Mouse (Mus musculus) Patski (cell line): Measurements from ENCODE around the gene Tnfrsf13c. TPM values are rescaled to one million over a fixed set of nuclear protein-coding genes. Genes with fewer than 3 reads are reported as not detected.

ENCODE experiments used
- ATAC-seq: fragments of 100-300 bp; one replicate; pipeline ENCODE4 v1.8.0; 2021
- CTCF ChIA-PET: fragments of 350-600 bp; sonication (Branson Sonifier 250); formaldehyde crosslinking; loops from one replicate; lab custom pipeline; 2022; ENCODE audit warnings: inconsistent platforms; lab: Charles Lee
- POLR2A ChIA-PET: fragments of 350-600 bp; sonication (Branson Sonifier 250); formaldehyde crosslinking; loops from one replicate; lab custom pipeline; 2022; ENCODE audit warnings: antibody characterized with exemption, inconsistent platforms; lab: Charles Lee
- DNase-seq: peaks from one replicate; pipeline ENCODE4 v3.0.0-alpha.2; 2011; ENCODE audit warnings: low read depth, low spot score
- H3K27me3 ChIP-seq: fragments of 371-371 bp; one replicate; pipeline ENCODE4 v1.5.1; 2021
- CTCF ChIP-seq: fragments of 100-300 bp; IDR thresholded peaks from one replicate; pipeline ENCODE4 v1.5.1; 2021
- in situ Hi-C: fragments of 300-500 bp; cut with MboI; formaldehyde crosslinking; loops from 3 replicates; pipeline ENCODE4 v1.11.1; 2018; ENCODE audit warnings: low pct_unique_long_range_greater_than_20kb, mixed read lengths
- polyA plus RNA-seq: library from polyadenylated mRNA; unstranded; gene quantifications from one replicate; pipeline ENCODE4 v1.2.3, GENCODE M21; 2021

The Tnfrsf13c gene
- polyA plus RNA-seq, 1 experiment from 2014 or later: 0.03 TPM

DNA sequence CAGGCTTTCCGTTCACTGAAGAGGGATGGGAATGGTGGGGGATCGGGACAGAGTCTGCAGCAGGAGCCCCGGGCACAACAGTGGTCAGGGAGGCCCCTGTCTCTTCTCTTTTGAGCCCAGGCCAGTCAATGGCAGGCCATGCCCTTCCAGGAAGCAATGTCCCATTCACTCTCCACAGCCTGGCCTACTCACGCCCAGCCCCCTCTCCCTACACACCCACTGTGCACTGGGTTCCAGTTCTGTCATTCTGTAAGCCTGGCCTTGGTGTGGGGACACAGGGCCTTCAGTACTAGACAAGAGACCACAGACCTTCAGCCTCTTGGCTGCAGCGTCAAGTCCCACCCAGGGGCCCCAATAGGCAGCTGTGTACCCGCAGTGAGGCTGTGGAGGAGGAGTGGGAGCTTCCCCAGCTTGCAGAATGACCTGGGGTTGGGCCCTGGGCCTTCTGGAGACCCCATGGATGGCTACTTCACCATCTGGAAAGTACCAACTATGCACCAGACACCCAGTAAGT is 6.0 kb upstream of the Tnfrsf13c start:
- ChIA-PET POLR2A (no interaction called here), CTCF (no interaction called here)
- ATAC-seq: no peak
- H3K27me3 ChIP-seq: no peaks in the 10 kb centered on the region
- in situ Hi-C loops: no loop called here
- DNase-seq: no peak
- no peak for TF ChIP-seq CTCF

DNA sequence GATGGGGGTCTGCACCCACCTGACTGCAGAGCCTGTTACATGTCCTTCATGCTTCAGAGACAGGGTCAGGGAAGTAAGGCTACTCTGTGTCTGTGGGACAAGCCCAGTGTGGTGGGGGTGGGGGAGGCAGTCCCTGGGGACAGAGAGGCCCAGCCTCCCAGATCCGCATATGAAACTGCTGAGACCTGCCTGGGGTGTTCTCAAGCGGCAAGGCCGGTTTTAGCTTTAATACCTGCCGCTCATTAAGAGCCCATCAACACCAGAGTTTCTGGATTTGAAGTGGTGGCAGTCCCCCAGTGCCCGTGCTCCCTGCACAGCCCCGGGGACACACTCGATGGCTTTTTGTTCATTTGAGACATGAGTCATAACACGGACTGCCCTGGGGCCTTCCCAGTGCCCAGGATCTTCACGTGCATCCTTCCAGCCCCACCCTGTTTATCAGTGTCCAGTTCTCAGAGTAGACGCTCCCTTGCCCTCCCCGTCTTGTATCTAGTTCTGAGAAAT is 5.4 kb upstream of the Tnfrsf13c start:
- CTCF ChIA-PET: no interaction called here
- no peak for ATAC-seq
- no peak for DNase-seq
- in situ Hi-C loops: no loop called here
- POLR2A ChIA-PET: no interaction called here
- H3K27me3 ChIP-seq: no peaks in the 10 kb centered on the region
- TF ChIP-seq CTCF: no peak

DNA sequence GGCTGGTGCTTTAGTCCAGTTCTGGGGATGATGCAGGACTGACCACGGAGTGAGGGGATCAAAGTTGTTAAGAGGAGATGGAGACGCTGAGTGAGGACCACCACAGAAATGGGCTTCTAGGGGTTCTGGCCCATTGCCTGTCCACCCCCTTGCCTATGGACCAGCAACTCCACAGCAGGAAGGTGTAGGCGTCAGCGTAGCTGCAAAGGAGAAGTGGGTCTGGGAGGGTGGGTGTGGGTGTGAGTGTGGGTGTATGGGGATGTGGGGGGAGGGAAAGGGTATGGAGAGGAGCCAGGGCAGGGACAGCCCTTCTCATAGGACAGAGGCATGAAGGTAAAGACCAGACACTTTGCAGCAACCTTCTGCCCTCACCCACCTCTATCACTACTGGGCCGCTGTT is 1.6 kb upstream of the Tnfrsf13c start:
- CTCF ChIA-PET: no interaction called here
- no peak for ATAC-seq
- TF ChIP-seq CTCF: no peak
- DNase-seq: no peak
- in situ Hi-C loops: no loop called here
- peaks cover 7% of the 10 kb centered on the region for H3K27me3 ChIP-seq
- POLR2A ChIA-PET: no interaction called here

DNA sequence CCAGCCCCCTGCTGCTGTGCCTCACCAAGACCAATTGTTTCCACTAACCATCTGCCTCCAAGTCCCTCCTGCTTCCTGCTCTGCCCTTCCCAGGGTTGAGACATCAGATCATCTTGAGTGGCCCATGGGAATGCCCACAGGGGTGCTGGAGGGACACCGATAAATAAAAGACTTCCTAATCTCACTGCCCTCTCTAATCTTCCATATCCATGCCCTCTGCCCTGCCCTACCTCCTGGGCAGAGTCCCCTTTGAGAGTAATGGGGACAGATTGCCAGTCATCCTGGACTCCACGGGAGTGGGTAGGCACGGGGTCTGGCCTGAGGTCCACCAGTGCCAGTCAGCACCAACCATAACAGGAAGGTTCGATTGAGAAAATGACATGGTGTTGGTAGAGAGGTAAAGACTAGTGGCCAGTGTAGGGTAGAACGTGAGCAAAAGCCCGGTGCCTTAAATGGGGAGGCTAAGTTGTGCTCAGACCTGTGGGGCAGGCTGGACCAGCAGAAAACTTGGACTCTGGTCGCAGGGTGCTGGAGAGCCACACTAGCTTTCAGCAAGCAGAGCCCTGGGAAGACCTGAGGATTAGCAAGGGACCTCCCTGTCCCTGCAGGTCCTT is 540 bp upstream of the Tnfrsf13c start:
- peaks cover 11% of the 10 kb centered on the region for H3K27me3 ChIP-seq
- ChIA-PET CTCF (interaction anchor here (1.0 kb wide), 1 partner anchor 12 kb away, joined by 3 read pairs; no protein-coding TSS in a partner anchor), POLR2A (interaction anchor here (0.5 kb wide), 1 partner anchor 770 kb away, joined by 3 read pairs; no protein-coding TSS in a partner anchor)
- ATAC-seq (no peak), DNase-seq (no peak)
- in situ Hi-C loops: no loop called here
- TF ChIP-seq CTCF: no peak

DNA sequence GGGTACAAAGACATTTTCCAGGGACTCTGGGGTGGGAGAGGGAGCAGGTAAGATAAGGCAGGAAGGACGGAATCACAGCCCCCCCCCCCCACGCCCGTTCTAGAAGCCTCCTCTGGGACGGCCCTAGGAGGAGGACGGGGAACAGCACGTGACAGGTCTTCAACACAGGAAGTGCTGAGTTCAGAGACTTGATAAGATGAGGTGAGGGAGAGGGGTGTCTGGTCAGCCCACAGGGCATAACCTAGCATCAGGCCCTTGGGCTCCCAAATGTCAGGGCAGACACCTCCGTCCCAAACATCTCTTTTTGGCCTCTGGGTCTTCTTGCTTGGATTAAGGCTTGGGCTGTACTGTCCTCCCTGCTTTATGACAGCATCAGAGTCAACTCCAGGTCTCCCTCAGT is 918 bp downstream of the Tnfrsf13c start:
- DNase-seq (no peak), ATAC-seq (no peak)
- POLR2A ChIA-PET: no interaction called here
- no peak for TF ChIP-seq CTCF
- in situ Hi-C loops: no loop called here
- CTCF ChIA-PET: no interaction called here
- peaks cover 11% of the 10 kb centered on the region for H3K27me3 ChIP-seq

DNA sequence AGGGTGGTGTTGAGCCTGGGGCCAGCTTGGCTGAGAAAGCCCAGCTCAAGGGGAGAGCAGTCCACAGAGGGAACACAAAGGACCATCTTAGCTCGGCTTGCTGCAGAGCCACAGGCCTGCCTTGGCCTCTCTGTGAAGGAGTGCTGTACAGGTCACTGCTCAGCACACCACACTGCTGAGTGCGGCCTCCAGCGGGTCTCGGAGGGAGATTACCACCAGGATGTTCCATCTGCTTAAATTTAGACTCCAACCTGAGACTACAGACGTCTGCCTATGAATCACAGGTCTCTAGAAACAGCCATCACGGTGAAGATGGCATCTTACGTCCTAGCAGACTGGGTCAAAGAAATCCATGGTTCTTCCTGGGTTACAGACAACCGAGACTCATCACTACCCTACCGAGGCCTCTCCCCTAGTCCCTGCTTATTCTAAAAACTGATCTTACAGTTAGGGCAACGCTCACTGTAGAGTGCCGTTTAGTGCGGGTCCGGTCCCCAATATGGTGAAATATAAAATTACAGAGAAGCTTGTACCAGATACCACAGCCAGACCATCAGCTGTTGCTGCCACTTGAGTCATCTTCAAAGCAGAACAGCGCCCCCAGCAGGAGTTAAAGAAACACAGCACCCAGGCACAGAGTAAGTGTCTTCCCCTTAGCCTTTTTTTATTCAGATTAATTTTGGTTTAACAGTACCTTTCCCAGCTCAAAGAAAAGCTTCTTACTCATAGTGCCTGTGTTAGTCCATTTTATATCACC is 2.9 kb downstream of the Tnfrsf13c start:
- no peak for ATAC-seq
- in situ Hi-C loops: no loop called here
- POLR2A ChIA-PET: no interaction called here
- CTCF ChIA-PET: interaction anchor here (1.5 kb wide), 1 partner anchor 15 kb away, joined by 5 read pairs; no protein-coding TSS in a partner anchor
- TF ChIP-seq CTCF: no peak
- no peak for DNase-seq
- H3K27me3 ChIP-seq: peaks cover 13% of the 10 kb centered on the region

DNA sequence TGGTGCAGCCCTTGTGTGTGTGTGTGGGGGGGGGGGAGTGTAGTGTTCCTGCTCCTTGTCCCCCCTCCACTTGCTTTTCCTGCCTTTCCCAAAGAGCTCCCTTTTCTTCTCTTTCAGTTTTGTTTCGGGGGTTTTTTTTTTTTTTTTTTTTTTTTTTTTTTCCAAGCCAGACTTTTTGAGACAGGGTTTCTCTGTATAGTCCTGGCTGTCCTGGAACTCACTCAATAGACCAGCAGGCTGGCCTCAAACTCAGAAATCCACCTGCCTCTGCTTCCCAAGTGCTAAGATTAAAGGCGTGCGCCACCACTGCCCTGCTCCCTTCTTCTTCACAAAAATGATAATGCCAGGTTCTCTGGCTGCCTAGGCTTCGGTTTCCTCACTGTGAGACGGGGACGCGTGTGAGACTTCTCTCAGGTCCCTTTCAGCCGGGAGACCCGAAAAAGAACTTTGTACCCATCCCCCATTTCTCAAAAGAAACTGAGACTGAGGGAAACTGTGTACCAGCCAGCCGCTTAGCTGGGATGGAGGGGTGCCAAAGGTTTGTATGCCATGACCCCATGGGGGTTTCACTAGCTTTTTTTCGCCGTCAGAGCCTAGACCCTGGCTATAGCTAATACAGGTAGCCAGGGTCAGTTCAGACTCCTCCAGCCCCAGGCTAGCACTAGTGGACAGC is 4.0 kb downstream of the Tnfrsf13c start:
- H3K27me3 ChIP-seq: peaks cover 13% of the 10 kb centered on the region
- ChIA-PET POLR2A (no interaction called here), CTCF (no interaction called here)
- in situ Hi-C loops: no loop called here
- TF ChIP-seq CTCF: no peak
- ATAC-seq (no peak), DNase-seq (no peak)

DNA sequence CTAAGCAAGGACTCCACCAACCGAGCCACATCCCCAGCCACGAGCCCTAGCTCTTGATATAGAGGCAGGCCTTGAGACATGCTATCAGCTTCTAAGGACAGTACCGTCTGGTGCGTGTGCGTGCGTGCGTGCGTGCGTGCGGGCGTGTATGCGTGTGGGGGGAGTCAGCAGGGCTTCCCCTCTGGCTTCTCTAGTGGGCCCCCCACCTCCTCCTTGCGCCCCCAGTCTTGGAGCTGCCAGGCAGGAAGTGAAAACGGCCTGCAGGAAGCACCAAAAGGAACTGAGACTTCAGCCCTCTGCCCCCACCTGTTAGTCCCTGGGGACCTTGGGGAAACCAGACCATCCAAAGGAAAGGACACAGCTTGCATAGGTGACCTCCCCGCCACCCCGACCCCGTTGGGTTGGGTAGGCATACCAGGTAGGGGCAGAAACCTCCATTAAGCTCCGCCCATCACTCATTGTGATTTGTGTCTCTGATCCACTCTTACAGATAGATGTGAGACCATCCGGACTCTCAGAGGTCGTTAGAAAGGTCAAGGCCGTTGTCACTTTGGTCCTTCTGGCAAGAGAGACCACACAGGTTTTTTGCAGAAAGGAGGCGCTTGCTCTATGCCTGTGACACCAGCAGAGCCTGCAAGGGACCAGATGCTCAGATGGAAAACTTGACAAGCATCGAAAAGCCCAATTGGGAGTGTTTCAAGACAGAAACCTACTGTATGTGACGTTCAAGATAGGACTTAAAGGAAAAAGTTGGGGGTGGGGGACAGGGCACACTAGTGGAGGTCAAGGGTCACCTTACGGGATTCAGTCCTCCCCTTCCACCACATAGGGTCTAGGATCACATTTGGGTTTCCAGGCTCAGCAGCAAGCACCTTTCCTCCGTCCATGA is 5.1 kb downstream of the Tnfrsf13c start:
- no peak for ATAC-seq
- CTCF ChIA-PET: no interaction called here
- no peak for DNase-seq
- no peak for TF ChIP-seq CTCF
- H3K27me3 ChIP-seq: peaks cover 9% of the 10 kb centered on the region
- in situ Hi-C loops: no loop called here
- POLR2A ChIA-PET: no interaction called here

DNA sequence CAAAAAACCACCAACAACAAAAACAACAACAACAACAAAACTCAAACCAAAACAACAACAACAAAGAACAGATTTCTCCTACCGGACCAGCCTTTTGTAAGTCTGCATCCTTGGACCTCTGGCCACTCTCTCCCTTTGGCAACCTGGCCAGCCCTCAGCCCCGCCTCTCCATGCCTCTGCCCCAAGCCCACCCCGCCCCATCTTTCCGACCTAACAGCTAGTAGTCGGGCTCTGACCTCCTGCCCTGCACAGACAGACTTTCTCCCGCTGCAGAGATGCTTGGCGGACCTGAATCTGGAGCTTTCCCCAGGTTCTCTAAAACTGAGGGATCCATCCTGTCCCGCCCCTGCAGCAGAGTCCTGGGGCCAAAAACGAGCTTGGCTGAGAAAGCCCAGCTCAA is 6.2 kb downstream of the Tnfrsf13c start:
- H3K27me3 ChIP-seq: peaks cover 14% of the 10 kb centered on the region
- POLR2A ChIA-PET: no interaction called here
- DNase-seq: no peak
- in situ Hi-C loops: no loop called here
- TF ChIP-seq CTCF: no peak
- CTCF ChIA-PET: no interaction called here
- no peak for ATAC-seq

DNA sequence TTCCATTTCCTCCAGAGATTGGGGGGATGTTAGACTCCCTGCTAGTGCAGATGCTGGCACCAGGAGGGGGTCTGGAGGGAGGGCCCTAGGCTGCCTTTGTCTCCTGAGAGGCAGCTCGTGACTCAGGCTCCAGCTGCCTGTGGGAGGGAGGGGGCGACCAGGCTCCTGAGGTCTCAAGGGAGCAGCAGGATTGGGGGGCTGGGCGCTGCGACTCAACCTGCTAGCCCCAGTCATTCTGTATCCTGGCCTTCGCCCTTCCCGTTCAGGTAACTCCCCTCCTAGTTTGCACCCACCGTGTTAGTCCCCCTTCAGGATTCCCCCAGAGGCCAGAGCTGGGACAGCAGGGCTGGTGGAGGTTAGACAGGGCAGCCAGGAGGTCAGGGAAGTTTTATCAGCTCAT is 7.1 kb downstream of the Tnfrsf13c start:
- ChIA-PET CTCF (interaction anchor here (1.1 kb wide), 1 partner anchor 20 kb away, joined by 3 read pairs; no protein-coding TSS in a partner anchor), POLR2A (no interaction called here)
- in situ Hi-C loops: no loop called here
- peaks cover 18% of the 10 kb centered on the region for H3K27me3 ChIP-seq
- ATAC-seq: no peak
- TF ChIP-seq CTCF: no peak
- DNase-seq: no peak
